Mouse (Mus musculus): ENCODE data around the gene Ccdc146. TPM values are rescaled to one million over a fixed set of nuclear protein-coding genes. Genes with fewer than 3 reads are reported as not detected.

Ccdc146 gene
- polyA plus RNA-seq (2012; rRNA removed), result 0.09 TPM in 1 of 2 replicates, not detected in the other

DNA sequence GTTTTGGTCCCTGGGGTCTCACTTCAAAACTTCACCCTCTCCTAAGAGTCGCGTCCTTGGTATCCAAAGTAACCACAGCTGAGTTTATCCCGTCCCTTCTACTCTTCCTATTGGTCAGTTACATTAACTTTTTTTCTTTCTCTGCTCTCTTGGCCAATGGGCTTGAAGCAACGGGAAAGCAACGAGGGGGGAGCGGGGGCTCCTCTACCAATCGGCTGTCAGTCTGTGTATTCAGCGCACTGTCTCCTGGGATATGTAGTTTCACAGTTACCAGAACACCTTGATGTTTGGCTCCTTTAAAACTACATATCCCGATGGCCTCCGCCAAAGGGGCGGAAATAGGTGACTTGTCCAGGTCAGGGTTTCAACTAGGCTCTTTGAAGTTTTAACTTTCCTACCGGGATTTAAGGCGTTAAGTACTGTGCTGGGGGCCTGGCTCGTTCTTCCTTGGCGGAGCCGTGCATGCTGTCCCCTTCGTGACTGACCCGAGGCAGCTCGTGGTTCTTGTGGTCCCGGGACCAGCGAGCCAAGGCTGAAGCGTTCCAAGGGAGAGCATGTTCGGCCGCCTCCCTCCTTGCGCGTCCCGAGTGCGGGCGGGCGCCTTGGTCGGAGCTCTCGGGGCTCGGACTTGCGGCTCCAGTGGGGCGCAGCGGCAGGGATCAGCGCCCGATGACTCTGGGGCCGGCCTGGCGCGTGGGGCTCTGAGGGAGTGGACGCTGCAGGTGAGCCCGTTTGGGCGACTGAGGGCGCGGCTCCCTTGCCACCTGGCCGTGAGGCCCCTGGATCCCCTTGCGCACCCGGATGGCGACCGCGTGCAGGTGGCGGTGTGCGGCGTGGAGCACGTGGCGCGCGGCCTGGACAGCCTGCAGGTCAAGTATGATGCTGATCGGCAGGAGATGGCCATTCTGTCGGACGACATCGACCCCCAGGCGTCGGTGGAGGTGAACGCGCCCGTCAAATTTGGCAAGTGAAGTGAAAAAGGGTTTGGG lies at the start of gene Ccdc146, which contains the start of gene Fam185a:
Gene Ccdc146 (minus strand): TSS at position 64 of the 989 bp plus-strand sequence.
Gene Fam185a (plus strand): TSS at position 345 of the 989 bp plus-strand sequence.

GRCm38 (mm10) chr5:21372493-21373179 lies 51.8 kb downstream of the Ccdc146 start, which contains the start of gene Fgl2:
Gene Fgl2 (plus strand): TSS chr5:21372642.

Other genes with a start within 250 kb of the Ccdc146 start
- gene Gsap, start 238.4 kb downstream of the Ccdc146 start, polyA plus RNA-seq (2012; rRNA removed), result 0.77 and 0.91 TPM in 2 replicates
- 29.7 and 30.1 TPM in 2 replicates for gene Fgl2, start 52.0 kb downstream of the Ccdc146 start, polyA plus RNA-seq (2012; rRNA removed)
- 1.9 and 3.5 TPM in 2 replicates for gene Fam185a, start 281 bp upstream of the Ccdc146 start, polyA plus RNA-seq (2012; rRNA removed)
- 3.1 and 3.2 TPM in 2 replicates for gene Lrrc17, start 118.9 kb upstream of the Ccdc146 start, polyA plus RNA-seq (2012; rRNA removed)
- not detected in 2 replicates for gene Fbxl13, start 221.0 kb upstream of the Ccdc146 start, polyA plus RNA-seq (2012; rRNA removed)
- gene Armc10, start 221.1 kb upstream of the Ccdc146 start, polyA plus RNA-seq (2012; rRNA removed), result 32.6 and 88.0 TPM in 2 replicates

Data from colon, adult 2 months (tissue).